Comparison of ENCODE assay signal across 18 mouse cellular contexts in genomic region chr4:148473496-148473895, GRCm38 (mm10). TPM values are rescaled to one million over a fixed set of nuclear protein-coding genes. Genes with fewer than 3 reads are reported as not detected.
DNase-seq lines count a peak whose midpoint lies in the region; ATAC-seq and TF ChIP-seq lines count a peak whose summit lies in the region.
"Had no signal": no experiment of that assay in that cellular context is flagged by ENCODE, and none has a peak within 500 bp of the region (broad histone marks: within the 10 kb centered on the region; RNA-seq: fewer than 3 reads in every experiment).

No protein-coding gene starts in this region.

- peaks cover 6% of the 10 kb centered on the region for H3K4me1 ChIP-seq in liver, adult 2 months (ENCODE audit: control insufficient read depth, insufficient read depth, low read length)
- H3K4me1 ChIP-seq in liver, embryonic 12.5 days: no peaks in the 10 kb centered on the region
- no peaks in the 10 kb centered on the region for H3K4me1 ChIP-seq in kidney, embryonic 16.5 days (ENCODE audit: insufficient read depth, low read length)
- no peaks in the 10 kb centered on the region for H3K4me1 ChIP-seq in heart, embryonic 11.5 days (ENCODE audit: control insufficient read depth, insufficient read depth, low read length)
- H3K4me1 ChIP-seq: forebrain, embryonic 13.5 days had no signal

- TF ChIP-seq CTCF in liver, adult 2 months (IDR thresholded peaks at IDR 0.05; ENCODE audit: low read depth, low read length): no peak

- no peaks in the 10 kb centered on the region for H3K79me2 ChIP-seq in liver, adult 2 months (ENCODE audit: control insufficient read depth, insufficient read depth, low read length)

- intact Hi-C loops in gastrocnemius, postnatal 36 days (cut with DNase I): no loop called here

- no peak for TF ChIP-seq POLR2A in liver, adult 2 months (IDR thresholded peaks at IDR 0.05; ENCODE audit: extremely low read depth, insufficient read depth, low read length)

- no peaks in the 10 kb centered on the region for H3K9me3 ChIP-seq in liver, embryonic 12.5 days (replicated peaks)
- no peaks in the 10 kb centered on the region for H3K9me3 ChIP-seq in kidney, embryonic 16.5 days (ENCODE audit: low read length)
- H3K9me3 ChIP-seq in heart, embryonic 11.5 days (replicated peaks; ENCODE audit: control insufficient read depth, low read length): no peaks in the 10 kb centered on the region
- H3K9me3 ChIP-seq: embryonic facial prominence, embryonic 10.5 days; forebrain, embryonic 13.5 days; hindbrain, embryonic 12.5 days had no signal

- peak; percentile 29 for DNase-seq in liver, adult 2 months (ENCODE audit: extremely low read depth, low read depth, low spot score)
- peak; percentile 55 to 89 for DNase-seq in kidney, postnatal 25 days
- no peak for DNase-seq in spleen, postnatal 4 days (ENCODE audit: low spot score in 2 of 2)
- DNase-seq in gastrocnemius, postnatal 36 days: no peak
- DNase-seq: adrenal gland, postnatal 25 days; cerebellum, adult 2 months; cerebellum, postnatal 10 days; forebrain, postnatal 0 days; gastrocnemius, postnatal 14 days; heart, postnatal 10 days; heart, postnatal 4 days had no signal

- peaks cover 60% of the 10 kb centered on the region for H3K36me3 ChIP-seq in liver, adult 2 months (ENCODE audit: control insufficient read depth, insufficient read depth, low read length)
- peaks cover 96% of the 10 kb centered on the region for H3K36me3 ChIP-seq in liver, embryonic 12.5 days
- H3K36me3 ChIP-seq in kidney, embryonic 16.5 days (ENCODE audit: insufficient read depth, low read length): peaks cover 73% of the 10 kb centered on the region
- H3K36me3 ChIP-seq in heart, embryonic 11.5 days (ENCODE audit: control insufficient read depth, insufficient read depth, low read length): peaks cover 40% of the 10 kb centered on the region

- no peak overlapping the region for H3K4me2 ChIP-seq in liver, embryonic 12.5 days
- no peak overlapping the region for H3K4me2 ChIP-seq in kidney, embryonic 16.5 days (replicated peaks; ENCODE audit: low read depth, low read length)
- H3K4me2 ChIP-seq in heart, embryonic 11.5 days: no peak overlapping the region
- H3K4me2 ChIP-seq: forebrain, embryonic 13.5 days; hindbrain, embryonic 12.5 days had no signal

- no peaks in the 10 kb centered on the region for H3K27me3 ChIP-seq in liver, adult 2 months (ENCODE audit: control insufficient read depth, insufficient read depth, low read length)
- H3K27me3 ChIP-seq in liver, embryonic 12.5 days (replicated peaks): no peaks in the 10 kb centered on the region
- no peaks in the 10 kb centered on the region for H3K27me3 ChIP-seq in kidney, embryonic 16.5 days (ENCODE audit: insufficient read depth, low read length)
- H3K27me3 ChIP-seq in heart, embryonic 11.5 days (ENCODE audit: control insufficient read depth, insufficient read depth, low read length): no peaks in the 10 kb centered on the region
- H3K27me3 ChIP-seq: CH12.LX; forebrain, embryonic 13.5 days; hindbrain, embryonic 12.5 days had no signal

- H3K27ac ChIP-seq in liver, adult 2 months (replicated peaks; ENCODE audit: insufficient read depth, low read depth, low read length): peak overlapping the region; percentile 64
- no peak overlapping the region for H3K27ac ChIP-seq in liver, embryonic 12.5 days
- H3K27ac ChIP-seq in kidney, embryonic 16.5 days (ENCODE audit: low read length): peak overlapping the region; percentile 77
- H3K27ac ChIP-seq in heart, embryonic 11.5 days (ENCODE audit: low read depth, low read length): no peak overlapping the region
- H3K27ac ChIP-seq: embryonic facial prominence, embryonic 10.5 days; forebrain, embryonic 13.5 days; hindbrain, embryonic 12.5 days had no signal

- ATAC-seq in liver, embryonic 12.5 days: no peak
- ATAC-seq in kidney, embryonic 16.5 days (ENCODE audit: low FRiP score, low TSS enrichment): peak; percentile 80; the same call in 1 of the 2 replicates
- no peak for ATAC-seq in heart, embryonic 11.5 days (replicated peaks; ENCODE audit: insufficient number of reproducible peaks, low FRiP score, low TSS enrichment)
- ATAC-seq: forebrain, embryonic 13.5 days; forebrain, postnatal 0 days had no signal

- H3K9ac ChIP-seq in liver, adult 2 months (ENCODE audit: low read depth, low read length): no peak overlapping the region
- no peak overlapping the region for H3K9ac ChIP-seq in liver, embryonic 12.5 days
- no peak overlapping the region for H3K9ac ChIP-seq in kidney, embryonic 16.5 days (replicated peaks; ENCODE audit: low read length)
- no peak overlapping the region for H3K9ac ChIP-seq in heart, embryonic 11.5 days (ENCODE audit: low read depth, low read length)
- H3K9ac ChIP-seq: forebrain, embryonic 13.5 days; forebrain, postnatal 0 days; hindbrain, embryonic 12.5 days had no signal

- 59% methylated on average over 5 of the region's 5 CpGs for whole genome bisulfite sequencing in liver, adult 2 months
- 91% methylated on average over 5 of the region's 5 CpGs for WGBS in liver, embryonic 12.5 days (ENCODE audit: insufficient replicate concordance)
- 42% methylated on average over 5 of the region's 5 CpGs for WGBS in kidney, embryonic 16.5 days
- 89% methylated on average over 5 of the region's 5 CpGs for WGBS in heart, embryonic 11.5 days (ENCODE audit: insufficient replicate concordance)

- H3K4me3 ChIP-seq in liver, adult 2 months (ENCODE audit: insufficient read depth, low read depth, low read length): no peak overlapping the region
- H3K4me3 ChIP-seq in liver, embryonic 12.5 days: no peak overlapping the region
- no peak overlapping the region for H3K4me3 ChIP-seq in kidney, embryonic 16.5 days (ENCODE audit: low read length)
- no peak overlapping the region for H3K4me3 ChIP-seq in heart, embryonic 11.5 days (ENCODE audit: low read depth, low read length)
- H3K4me3 ChIP-seq: embryonic facial prominence, embryonic 10.5 days; forebrain, embryonic 13.5 days; hindbrain, embryonic 12.5 days had no signal

RNA-seq across cellular contexts. Expression of gene Mtor, which starts 25.1 kb away (rescaled TPM):
- 11.7 and 17.9 TPM in 2 replicates for total RNA-seq in liver, adult 2 months (2014; rRNA removed)
- polyA plus RNA-seq in liver, adult 2 months (2012; rRNA removed): 12.3 and 18.5 TPM in 2 replicates
- 13.1 and 13.5 TPM in 2 replicates for polyA plus RNA-seq in liver, embryonic 12.5 days (2016; fragmentation: Nextera tagmentation; extraction: Ambion mirVana)
- polyA plus RNA-seq in kidney, embryonic 16.5 days (2015; fragmentation: Nextera tagmentation; extraction: Ambion mirVana): 16.3 and 18.8 TPM in 2 replicates
- total RNA-seq in gastrocnemius, postnatal 36 days (2021): 10 to 100 TPM; 28.6 to 35.8 TPM
- 18.9 and 23.6 TPM in 2 replicates for polyA plus RNA-seq in heart, embryonic 11.5 days (2014; fragmentation: Nextera tagmentation; extraction: Ambion mirVana)

RNA-seq across cellular contexts. Expression of gene Angptl7, which starts 26.8 kb away (rescaled TPM):
- total RNA-seq in liver, adult 2 months (2014; rRNA removed): 0.37 and 0.40 TPM in 2 replicates
- polyA plus RNA-seq in liver, adult 2 months (2012; rRNA removed): 0.24 and 0.51 TPM in 2 replicates
- polyA plus RNA-seq in liver, embryonic 12.5 days (2016; fragmentation: Nextera tagmentation; extraction: Ambion mirVana): 0.29 and 0.37 TPM in 2 replicates
- 1.8 and 2.0 TPM in 2 replicates for polyA plus RNA-seq in kidney, embryonic 16.5 days (2015; fragmentation: Nextera tagmentation; extraction: Ambion mirVana)
- total RNA-seq in gastrocnemius, postnatal 36 days (2021): 10 to 100 TPM; 33.9 to 36.6 TPM
- 2.9 TPM in 2 replicates for polyA plus RNA-seq in heart, embryonic 11.5 days (2014; fragmentation: Nextera tagmentation; extraction: Ambion mirVana)
- total RNA-seq: CH12.LX had no signal

RNA-seq across cellular contexts. Expression of gene Ubiad1, which starts 28.9 kb away (rescaled TPM):
- total RNA-seq in liver, adult 2 months (2014; rRNA removed): 4.9 and 5.5 TPM in 2 replicates
- 8.5 and 21.0 TPM in 2 replicates for polyA plus RNA-seq in liver, adult 2 months (2012; rRNA removed)
- 18.3 and 18.4 TPM in 2 replicates for polyA plus RNA-seq in liver, embryonic 12.5 days (2016; fragmentation: Nextera tagmentation; extraction: Ambion mirVana)
- 32.7 and 33.1 TPM in 2 replicates for polyA plus RNA-seq in kidney, embryonic 16.5 days (2015; fragmentation: Nextera tagmentation; extraction: Ambion mirVana)
- 10 to 100 TPM; 10.7 to 11.6 TPM for total RNA-seq in gastrocnemius, postnatal 36 days (2021)
- 14.7 and 16.2 TPM in 2 replicates for polyA plus RNA-seq in heart, embryonic 11.5 days (2014; fragmentation: Nextera tagmentation; extraction: Ambion mirVana)

Comparison
In these comparisons a context has a peak if more than half of its experiments do, and no peak if none do; other contexts are left out.
1. H3K27ac ChIP-seq: peak in liver, adult 2 months (single experiment) and kidney, embryonic 16.5 days (single experiment); none in liver, embryonic 12.5 days (single experiment) and heart, embryonic 11.5 days (single experiment).
2. DNase-seq: peak in liver, adult 2 months (single experiment) and kidney, postnatal 25 days (2 of 2); none in spleen, postnatal 4 days (0 of 2) and gastrocnemius, postnatal 36 days (0 of 2).